Mouse (Mus musculus): Measurements from ENCODE around the gene Tbcd.

Gene Tbcd

DNA sequence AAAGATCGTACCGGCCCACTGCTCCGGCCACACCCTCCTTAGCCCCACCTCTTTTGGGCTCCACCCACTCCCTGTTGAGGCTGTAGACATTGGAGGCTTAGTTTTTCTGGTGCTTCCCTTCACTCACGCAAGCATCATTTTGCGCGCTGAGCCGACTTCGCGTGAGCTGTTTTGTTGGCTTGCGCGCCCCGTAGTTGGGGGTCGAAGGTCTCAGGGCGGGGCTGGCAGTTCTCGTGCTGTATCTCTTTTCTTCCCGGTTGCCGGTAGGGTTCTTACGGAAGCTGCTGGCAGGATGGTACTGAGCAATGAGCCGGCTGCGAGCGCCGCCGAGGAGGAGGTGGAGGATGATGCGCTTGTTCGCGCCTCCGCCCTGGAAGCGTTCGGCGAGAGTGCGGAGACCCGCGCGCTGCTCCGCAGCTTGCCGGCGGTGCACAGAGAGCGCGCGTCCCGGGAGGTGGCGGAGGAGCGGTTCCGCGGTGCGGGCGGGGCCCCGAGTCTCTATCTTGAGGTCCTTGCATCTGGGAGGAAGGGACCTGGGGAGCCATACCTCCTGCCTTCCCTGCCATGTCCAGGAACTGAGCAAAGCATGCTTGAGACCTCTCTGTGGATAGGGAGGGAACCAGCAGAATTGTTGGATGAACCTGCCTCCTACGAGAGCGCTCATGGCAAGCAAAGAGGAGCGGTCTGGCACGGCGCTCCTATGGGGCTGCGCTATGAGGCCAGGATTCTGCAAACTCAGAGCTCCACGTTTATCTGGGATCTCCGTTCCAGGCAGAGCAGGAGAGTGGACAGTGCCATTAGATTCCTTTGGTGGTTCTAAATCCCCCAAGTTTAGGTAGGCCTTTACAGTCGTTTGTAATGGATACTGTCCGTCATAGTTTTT, at the start of gene Tbcd:
Gene Tbcd, plus strand, starts transcription at position 197 of the 883 bp plus-strand sequence.
- DNase-seq (ENCODE audit: low read depth), result peak; percentile 97

DNA sequence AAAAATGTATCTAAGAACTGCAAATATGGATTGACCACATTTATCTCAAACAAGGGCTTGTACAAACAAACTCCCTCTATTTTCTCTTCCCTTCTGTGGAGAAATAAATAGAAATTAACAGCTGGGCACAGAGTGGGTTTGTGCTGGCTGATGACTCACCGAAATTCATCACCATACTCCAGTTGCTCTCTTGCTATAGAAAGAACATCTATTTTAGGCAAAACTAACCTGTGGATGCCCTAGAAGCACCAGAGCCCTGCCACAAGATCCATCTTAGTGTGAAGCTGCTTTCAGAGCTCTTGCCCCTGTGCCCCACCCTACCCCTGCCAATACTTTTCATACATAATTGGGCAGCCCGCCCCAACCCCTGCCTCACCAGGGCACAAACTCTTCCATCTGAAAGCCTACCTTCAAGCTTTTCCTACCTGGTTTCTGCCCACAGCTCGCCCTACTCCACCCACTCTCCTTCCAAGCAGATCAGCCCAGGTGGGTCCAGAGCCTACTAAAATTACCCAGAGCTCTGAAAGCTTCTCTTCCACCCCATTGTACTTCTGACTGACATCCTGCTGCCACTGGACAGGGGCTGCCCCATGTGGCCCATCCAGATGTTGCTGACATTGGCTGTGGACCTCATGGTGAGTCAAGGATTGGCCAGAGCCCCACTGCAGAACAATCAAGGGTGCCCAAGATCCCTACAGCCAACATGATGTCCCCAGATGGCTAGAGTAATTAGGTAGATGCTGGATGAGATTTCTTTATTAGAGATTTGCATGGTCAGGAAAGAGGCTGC, 44.2 kb upstream of the Tbcd start:
- peak; percentile 21 for DNase-seq (ENCODE audit: low read depth)

DNA sequence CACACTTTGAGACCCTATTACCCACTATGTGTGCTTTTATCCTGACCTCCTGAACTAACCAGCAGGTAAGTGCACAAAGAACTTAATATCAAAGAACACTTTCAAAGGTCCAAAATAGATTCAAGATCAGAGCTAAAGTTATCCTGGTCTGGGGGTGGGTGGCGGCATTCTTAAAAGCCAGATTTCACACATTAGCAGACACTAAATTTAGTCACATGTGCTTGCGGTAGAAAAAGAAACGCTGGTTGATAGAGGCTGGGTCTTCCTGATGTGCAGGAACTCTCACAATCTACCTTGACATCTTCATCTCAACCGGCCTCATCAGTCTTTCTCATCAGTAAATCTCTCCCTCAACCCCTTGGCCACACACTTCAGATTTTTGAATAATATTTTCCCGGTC, 37.0 kb upstream of the Tbcd start:
- no peak for DNase-seq (ENCODE audit: low read depth)

DNA sequence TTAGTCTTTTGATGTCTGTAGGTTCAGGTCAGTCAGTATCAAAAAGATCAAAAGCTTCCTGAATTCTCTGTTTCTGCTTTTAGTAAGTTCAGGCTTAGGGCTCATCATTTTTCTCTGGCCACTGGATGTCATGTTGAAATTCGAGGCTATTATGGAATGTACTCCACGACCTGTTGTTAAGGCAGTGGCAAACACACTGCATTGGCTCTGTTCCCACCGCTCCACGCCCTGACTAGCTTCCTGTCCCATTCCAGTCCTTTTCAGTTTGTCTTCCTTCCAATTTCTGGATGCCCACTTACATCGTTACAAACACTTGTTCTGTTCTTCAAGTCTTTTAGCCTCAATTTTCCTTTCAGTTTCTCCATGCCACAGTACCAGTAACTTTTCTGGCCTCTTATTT, 36.4 kb upstream of the Tbcd start:
- DNase-seq (ENCODE audit: low read depth), result no peak

DNA sequence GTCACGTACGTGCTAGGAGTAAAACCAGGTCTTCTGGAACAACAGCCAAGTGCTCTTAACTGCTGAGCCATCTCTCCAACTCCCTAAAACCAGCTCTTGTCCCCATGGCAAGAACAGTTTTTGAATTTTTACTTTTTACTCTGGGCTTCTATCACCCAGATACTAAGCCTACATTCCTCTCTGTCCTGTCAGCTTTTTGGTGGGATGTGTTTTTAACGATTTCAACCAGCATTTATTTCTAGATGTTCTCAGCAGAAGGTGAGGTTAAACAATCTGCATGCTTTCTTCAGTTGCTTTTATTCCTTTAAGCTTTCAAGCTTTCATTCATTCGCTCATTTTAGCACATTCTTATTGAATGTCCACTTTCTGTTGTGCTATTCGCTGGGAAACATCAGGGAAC, 33.8 kb upstream of the Tbcd start:
- no peak for DNase-seq (ENCODE audit: low read depth)

DNA sequence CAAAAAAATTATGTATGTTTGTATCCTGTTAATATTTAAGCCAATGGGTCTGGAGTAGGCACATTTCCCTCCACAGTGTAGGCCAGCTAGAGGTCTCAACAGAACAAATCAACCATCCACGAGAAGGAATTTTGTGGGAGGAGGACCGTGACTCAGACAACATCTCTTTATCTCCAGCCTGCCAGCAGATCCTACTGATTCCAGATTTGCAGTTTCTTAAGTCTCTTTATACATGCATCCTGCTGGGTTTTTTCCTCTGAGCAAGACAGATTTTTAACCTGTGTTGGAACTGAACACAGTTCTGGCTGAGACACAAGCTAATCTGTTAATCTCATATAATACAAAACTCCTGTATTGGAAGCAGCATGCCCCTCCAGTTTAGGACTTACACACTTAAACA, 32.8 kb upstream of the Tbcd start:
- no peak for DNase-seq (ENCODE audit: low read depth)

DNA sequence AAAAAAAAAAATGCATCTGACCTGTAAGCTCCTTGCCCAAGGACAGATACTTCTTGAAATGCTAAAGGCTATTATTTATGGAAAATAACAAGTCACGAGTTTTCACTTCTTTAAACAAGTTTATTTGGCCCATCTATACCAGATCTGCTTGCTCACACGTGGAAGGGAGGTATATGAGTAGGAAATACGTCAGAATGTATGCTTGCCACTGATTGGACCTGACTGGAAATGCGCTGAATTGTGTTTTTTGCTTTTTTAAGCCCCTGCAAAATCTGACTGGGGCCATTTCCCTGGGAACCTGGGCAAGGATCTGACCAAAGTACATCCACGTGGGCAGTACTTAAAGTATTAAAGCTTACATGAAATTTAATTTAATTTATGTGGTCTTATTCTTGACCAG, 31.4 kb upstream of the Tbcd start:
- peak; percentile 20 for DNase-seq (ENCODE audit: low read depth)

DNA sequence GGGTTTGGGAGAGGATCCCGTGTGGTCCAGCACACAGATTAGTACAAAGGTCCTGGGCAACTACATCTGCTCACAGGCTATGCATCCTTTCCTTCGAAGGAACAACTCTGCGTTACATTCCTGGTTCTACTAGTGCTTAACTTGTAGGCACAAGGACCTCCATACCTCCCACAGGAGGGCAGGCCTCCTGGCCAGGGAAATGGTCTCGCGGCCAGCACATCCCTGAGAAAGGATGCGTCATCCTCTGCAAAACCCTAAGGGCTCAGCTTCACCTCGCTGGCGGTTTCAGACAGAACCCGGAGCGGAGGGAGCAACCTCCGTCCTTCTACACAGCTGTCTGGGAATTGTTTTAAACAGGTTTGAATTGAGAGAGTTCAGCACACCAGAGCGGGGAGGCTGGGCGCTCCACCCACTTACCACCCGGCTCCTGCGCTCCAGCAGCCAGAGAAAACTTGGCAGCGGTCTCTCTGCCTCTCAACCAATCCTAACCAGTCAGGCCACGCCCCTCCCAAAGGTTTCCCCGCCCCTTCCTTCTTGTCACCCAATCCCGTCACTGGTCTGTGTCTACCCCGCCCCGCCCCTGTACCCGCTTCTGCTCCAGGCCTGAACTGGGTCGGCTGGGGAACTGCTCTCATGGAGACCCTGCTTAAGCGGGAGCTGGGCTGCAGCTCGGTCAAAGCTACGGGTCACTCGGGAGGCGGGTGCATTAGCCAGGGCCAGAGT, 30.8 kb upstream of the Tbcd start, which contains the start of gene Fn3krp:
Gene Fn3krp, plus strand, starts transcription at position 572 of the 723 bp plus-strand sequence.
- DNase-seq (ENCODE audit: low read depth), result peak; percentile 98

DNA sequence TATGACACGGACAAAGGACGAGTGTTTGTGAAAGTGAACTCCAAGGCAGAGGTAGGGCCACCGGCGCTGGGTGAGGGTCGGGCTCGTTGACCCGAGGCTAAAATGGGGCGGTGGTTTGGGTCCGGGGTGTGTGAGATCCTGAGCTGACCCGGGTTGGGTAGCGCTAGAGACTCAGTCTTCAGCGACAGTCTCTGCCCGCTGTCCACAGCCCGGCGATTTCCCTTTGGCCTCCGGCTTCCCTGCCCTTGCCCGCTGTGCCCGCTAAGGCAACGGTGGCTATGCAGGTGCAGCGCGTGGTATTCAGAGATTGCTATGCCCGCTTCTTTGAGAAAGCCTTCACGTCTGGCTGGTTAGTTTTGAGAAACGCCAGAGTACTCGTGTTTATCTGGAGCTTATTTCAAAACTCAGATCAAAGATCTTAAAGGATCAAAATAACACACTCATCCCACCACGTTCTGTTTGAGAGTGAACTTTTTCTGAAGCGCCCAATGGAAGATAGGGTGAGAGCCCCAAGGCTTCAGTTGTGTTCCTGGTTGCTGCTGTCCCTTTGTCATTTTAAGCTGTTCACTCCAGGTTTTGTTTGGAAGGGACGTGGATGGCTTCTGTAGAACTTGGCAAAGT, 30.1 kb upstream of the Tbcd start:
- peak; percentile 49 for DNase-seq (ENCODE audit: low read depth)

DNA sequence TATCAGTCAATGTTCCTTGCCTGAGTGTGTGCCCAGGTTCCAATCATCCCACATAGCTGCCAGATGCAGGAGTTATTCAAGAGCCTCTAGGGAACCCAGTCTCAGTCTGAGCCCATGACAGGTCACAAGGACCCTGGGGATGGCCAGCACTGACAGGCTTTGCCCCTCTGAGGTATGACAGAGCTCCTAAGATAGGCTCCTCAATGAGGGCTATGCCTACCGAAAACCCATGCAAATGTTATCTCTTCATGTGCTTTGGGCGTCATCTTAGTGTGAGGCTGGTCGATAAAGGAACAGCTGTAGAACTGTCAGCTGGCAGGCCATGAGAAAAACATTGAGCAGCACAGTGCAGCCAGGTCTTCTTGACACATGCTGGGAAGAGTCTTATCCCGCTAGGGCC, 18.4 kb upstream of the Tbcd start:
- no peak for DNase-seq (ENCODE audit: low read depth)

DNA sequence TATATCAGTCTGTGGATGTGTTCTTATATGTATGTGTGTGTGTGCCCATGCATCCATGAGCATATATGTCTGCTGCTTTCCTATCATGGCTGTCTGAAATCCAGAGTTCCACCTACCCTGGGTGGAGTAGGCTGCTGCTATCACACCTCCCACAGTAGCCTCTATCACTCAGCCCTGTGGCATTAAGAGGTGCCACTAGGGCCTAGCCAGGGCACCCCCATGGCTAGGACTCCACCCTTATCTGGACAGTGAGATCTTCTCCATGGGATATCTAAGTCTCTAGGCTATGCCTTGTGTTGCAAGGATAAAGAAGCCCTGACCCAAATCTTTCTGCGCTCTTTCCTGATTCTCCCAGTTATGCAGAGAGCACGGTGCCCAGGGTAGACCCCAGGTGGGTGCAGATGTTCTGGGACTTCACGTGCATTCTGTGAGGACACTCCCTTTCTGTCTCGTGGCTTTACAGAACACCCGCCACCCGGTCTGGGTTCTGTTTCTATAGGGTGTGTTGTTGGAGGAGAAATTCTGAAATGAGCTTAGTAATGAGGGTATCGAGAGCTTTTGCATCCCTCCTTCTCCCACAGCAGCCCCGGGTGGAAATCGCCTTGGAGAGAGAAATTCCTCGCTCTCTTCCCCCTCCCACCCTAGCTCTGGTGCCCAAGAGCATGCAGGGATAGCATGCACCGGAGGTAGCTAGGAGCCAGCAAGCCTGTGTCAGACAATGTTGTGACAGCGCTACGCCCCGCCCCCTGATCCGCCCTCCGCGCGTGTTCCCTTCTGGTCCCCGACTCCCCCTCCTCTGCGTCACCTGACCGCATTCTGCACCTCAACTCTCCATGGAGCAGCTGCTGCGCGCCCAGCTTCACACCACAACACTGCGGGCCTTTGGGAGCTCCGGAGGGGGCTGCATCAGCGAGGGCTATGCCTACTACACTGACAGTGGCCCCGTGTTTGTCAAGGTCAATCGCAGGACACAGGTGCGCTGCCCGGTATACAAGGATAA, 17.3 kb upstream of the Tbcd start, which contains the start of gene Fn3k:
Gene Fn3k, plus strand, starts transcription at position 758 of the 1,000 bp plus-strand sequence.
- DNase-seq (ENCODE audit: low read depth), result peak; percentile 84

DNA sequence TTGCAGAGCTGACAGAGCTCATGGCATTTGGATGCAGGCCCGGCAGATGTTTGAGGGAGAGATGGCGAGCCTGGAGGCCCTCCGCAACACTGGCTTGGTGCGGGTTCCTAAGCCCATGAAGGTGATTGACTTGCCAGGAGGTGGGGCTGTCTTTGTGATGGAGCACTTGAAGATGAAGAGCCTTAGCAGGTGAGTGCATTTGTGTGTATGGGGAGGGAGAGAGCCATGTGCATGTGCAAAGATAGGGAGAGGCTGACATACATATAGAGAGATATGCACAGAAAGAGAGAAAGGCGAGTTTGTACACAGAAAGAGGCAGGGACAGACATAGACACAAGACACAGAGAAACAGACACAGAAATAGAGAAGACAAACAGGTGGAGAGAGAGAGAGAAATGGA, 14.5 kb upstream of the Tbcd start:
- DNase-seq (ENCODE audit: low read depth), result no peak

DNA sequence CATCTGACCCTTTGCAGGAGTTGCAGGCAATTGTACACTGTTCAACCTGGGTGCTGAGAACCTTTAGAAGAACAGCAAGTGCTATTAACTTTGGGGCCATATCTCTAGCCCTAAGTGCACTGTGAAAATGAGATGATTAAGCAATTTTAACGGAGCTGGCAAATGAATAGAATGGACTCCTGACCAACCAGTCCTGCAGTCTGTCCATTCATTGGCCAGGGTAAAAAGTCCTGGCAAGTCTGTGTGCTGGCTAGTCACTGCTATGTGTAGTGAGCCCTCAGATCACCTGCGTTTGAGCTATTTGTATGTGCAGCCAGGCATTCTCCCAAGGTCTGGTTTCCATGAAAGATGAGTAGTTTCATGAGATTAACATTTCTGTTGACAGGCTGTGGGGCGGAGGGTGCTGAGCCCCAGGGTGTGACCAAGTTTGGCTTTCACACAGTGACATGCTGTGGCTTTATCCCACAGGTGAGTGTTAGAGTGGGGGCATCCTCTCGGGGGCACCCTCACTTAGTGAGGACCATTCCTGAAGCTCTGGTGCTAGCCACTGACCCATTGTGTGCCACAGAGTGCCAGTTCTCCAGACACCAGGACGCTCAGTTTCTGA, 12.0 kb upstream of the Tbcd start:
- peak; percentile 9 for DNase-seq (ENCODE audit: low read depth)

DNA sequence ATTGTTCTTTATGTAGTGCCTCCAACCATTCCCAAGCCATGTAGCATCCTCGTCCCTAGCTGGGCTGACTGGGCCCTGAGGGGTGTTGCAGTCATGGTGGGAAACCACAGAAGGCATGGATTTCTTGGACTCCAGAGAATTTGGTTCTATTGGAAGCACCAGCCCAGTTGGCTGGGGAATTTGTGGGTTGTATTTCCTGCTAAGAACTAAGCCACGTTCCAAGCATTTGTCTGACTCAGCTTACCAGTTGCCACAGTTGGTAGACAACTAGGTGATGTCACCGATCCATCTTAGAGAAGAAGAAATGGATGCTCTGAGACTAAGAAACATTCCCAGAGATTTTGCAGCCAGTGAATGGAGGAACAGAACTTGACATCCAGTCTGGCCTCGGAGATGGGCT, 10.1 kb upstream of the Tbcd start:
- DNase-seq (ENCODE audit: low read depth), result no peak

DNA sequence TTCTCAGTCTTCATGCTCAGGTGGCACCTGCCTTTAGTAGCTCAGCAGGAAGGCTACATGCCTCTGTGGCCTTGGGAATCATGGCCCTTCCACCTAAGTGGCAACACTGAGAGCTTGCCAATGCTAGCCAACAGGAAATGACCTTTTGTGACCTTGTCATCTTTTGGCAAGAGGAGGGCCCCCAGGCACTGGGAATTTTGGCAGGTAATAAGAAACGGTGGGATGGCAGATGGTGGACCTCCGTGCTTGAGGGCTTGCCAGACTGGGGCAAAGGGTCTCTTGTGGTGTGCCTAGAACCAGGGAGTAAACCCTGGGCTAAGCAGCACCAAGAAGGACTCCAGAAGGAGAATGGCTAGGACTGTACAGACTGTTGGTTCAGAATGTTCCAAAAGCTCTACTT, 9.7 kb upstream of the Tbcd start:
- no peak for DNase-seq (ENCODE audit: low read depth)

DNA sequence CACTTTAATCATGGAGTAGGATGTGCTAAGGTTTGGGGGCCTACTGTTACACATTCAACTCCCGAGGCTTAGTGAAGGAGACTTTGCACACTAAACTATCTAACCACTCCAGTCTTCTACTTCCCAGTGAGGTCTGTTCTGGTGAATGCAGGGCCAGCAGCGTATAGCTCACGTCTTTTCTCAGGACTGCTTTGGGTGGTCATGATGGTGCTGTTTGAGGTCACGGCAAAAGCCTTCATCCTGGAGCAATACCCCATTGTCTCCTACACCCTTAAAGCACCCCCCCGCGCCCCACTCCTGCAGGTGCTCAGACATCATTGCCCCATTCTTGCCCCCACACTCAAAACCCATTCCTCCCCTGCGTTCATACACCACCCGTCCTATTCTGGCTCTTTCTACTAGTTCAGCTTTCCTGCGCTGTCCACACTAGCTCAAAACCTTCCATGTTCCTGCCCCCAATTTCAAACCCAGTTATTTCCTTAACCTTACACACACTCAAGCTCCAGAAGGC, 478 bp upstream of the Tbcd start:
- DNase-seq (ENCODE audit: low read depth), result no peak

DNA sequence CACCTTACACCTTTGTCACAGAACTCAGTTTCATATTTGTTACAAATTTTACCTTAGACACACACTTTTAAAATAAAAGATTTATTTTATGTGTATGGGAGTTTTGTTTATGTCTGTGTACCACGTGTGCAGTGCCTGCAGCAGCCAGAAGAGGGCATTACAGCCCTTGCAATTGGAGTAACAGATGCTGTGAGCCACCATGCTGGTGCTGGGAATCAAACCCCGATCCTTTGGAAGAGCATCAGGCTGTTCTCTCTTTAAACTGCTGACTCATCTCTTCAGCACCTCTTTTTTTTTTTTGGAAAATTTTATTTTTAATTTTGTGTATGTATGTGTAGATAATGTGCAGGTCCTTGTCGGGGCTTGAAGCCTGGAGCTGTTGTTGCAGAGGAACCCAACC, 6.1 kb downstream of the Tbcd start:
- DNase-seq (ENCODE audit: low read depth), result peak; percentile 17

DNA sequence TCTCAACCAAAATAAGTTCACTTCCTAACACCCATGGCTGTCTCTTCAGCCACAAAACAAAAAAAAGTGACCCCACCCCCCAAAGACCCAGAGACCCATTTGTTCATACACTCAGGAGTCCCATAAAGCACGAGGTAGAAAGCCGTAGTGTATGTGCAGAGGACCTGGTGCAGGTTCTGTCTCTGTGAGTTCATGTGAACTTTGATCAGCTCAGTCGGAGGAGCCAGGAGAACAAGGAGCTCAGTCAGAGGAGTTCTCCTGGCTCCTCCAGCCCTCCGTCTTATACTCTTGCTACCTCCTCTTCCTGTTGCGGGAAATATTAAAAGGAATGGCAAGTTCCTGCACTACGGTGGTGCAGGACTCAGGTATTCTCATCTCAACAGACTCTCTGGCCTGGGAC, 15.7 kb downstream of the Tbcd start:
- no peak for DNase-seq (ENCODE audit: low read depth)

DNA sequence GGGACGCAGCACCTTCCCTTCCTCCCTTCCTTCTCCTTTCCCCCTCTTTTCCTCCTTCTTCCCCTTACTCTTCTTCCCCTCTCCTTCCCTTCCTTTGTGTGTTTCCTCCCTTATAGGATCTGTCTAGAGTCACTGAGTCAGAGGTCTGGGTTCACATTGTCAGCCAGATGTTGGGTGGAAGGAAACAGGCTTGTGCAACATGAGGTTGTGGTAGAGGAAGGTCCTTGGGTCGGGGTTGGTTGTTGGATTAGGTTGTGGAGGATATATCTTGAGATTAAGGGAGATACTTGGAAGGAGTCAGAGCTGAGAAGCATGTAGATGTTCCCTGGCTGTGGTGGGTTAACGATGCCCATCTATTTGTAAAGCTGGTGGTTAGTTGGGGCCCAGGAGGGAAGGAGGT, 23.1 kb downstream of the Tbcd start:
- DNase-seq (ENCODE audit: low read depth), result peak; percentile 91
